Mouse (Mus musculus) limb, embryonic 11.5 days (tissue): ENCODE measurements at regions not wholly inside any gene's neighbourhood (a gene's known extent, or its start where the extent isn't known, plus 50 kb on each side); places are given as distances from the start of the nearest gene placed in this dataset.

Experiments
- ATAC-seq: fragments of 200-750 bp; cut with Nextera tagmentation; 2 replicates; pipeline ENCODE4 v1.8.0; 2017; ENCODE audit warnings: low read depth; ENCODE audit not compliant: insufficient number of reproducible peaks, low FRiP score, low TSS enrichment
- DNase-seq: peaks from one replicate; pipeline ENCODE4 v3.0.0-alpha.2; 2015; ENCODE audit warnings: low spot score
- H3K27ac ChIP-seq: fragments of 300-500 bp; sonication (generic); replicated peaks from 2 replicates; pipeline ENCODE4 v1.5.1; 2014; ENCODE audit warnings: low read depth, mild to moderate bottlenecking, low read length
- H3K27me3 ChIP-seq: fragments of 300-500 bp; sonication (generic); 2 replicates; pipeline ENCODE4 v1.6.1; 2014; ENCODE audit warnings: mild to moderate bottlenecking, low read length, mixed read lengths; ENCODE audit not compliant: control insufficient read depth, insufficient read depth
- H3K36me3 ChIP-seq: fragments of 300-500 bp; sonication (generic); 2 replicates; pipeline ENCODE4 v1.6.1; 2014; ENCODE audit warnings: mild to moderate bottlenecking, low read length, moderate library complexity, mixed read lengths; ENCODE audit not compliant: control insufficient read depth, insufficient read depth
- H3K4me1 ChIP-seq: fragments of 300-500 bp; sonication (generic); 2 replicates; pipeline ENCODE4 v1.6.1; 2014; ENCODE audit warnings: low read length, mixed read lengths; ENCODE audit not compliant: control insufficient read depth, insufficient read depth
- H3K4me2 ChIP-seq: fragments of 300-500 bp; sonication (generic); 2 replicates; pipeline ENCODE4 v1.6.1; 2014; ENCODE audit warnings: low read depth, mild to moderate bottlenecking, moderate library complexity; ENCODE audit not compliant: severe bottlenecking
- H3K4me3 ChIP-seq: fragments of 300-500 bp; sonication (generic); 2 replicates; pipeline ENCODE4 v1.5.1; 2014; ENCODE audit warnings: low read depth, low read length
- H3K9ac ChIP-seq: fragments of 300-500 bp; sonication (generic); 2 replicates; pipeline ENCODE4 v1.6.1; 2014; ENCODE audit warnings: mild to moderate bottlenecking, low read length
- H3K9me3 ChIP-seq: fragments of 300-500 bp; sonication (generic); 2 replicates; pipeline ENCODE4 v1.6.1; 2016; ENCODE audit warnings: low read length; ENCODE audit not compliant: control insufficient read depth
- WGBS: fragments of 180-500 bp; shearing (Covaris S2); extraction: QIAGEN DNeasy Blood & Tissue Kit; methylation state at CpG from one replicate; pipeline ENCODE4 v1.1.7; 2014; 5-methylcytosine and 5-hydroxymethylcytosine counted together

- no peaks in the 10 kb centered on the region; the same call in 1 of the 2 replicates for H3K9me3 ChIP-seq
- no peak for DNase-seq
- no peak overlapping the region for H3K9ac ChIP-seq
- H3K36me3 ChIP-seq: no peaks in the 10 kb centered on the region
- no peak for ATAC-seq
- H3K27me3 ChIP-seq: no peaks in the 10 kb centered on the region
- WGBS: 53% methylated on average over 4 of the region's 4 CpGs
- H3K4me3 ChIP-seq: no peak overlapping the region
- H3K4me1 ChIP-seq: no peaks in the 10 kb centered on the region
- no peak overlapping the region for H3K27ac ChIP-seq
- H3K4me2 ChIP-seq: no peak overlapping the region
These were observed 181.4 kb downstream of the Edem1 start for GRCm38 (mm10) chr6:109009793-109010192.

GRCm38 (mm10) chr6:109019731-109020130 is 191.3 kb downstream of the Edem1 start:
- DNase-seq: no peak
- no peak overlapping the region for H3K9ac ChIP-seq
- H3K9me3 ChIP-seq: no peaks in the 10 kb centered on the region
- no peaks in the 10 kb centered on the region for H3K27me3 ChIP-seq
- H3K4me1 ChIP-seq: no peaks in the 10 kb centered on the region
- H3K4me3 ChIP-seq: no peak overlapping the region
- H3K4me2 ChIP-seq: no peak overlapping the region
- 86% methylated on average over 2 of the region's 2 CpGs for WGBS
- ATAC-seq: no peak
- no peaks in the 10 kb centered on the region for H3K36me3 ChIP-seq
- H3K27ac ChIP-seq: no peak overlapping the region
